Mouse (Mus musculus) CD4-positive helper T cell, adult 2 months (primary cell): ENCODE measurements around the gene Tmem144.

Source experiments
- DNase-seq: peaks from one replicate; pipeline ENCODE4 v3.0.0-alpha.2; 2012; ENCODE audit warnings: low read depth, missing footprints, low spot score

The Tmem144 gene

GRCm38 (mm10) chr3:79864824-79865223 lies 12.3 kb upstream of the Tmem144 start:
- no peak for DNase-seq

DNA sequence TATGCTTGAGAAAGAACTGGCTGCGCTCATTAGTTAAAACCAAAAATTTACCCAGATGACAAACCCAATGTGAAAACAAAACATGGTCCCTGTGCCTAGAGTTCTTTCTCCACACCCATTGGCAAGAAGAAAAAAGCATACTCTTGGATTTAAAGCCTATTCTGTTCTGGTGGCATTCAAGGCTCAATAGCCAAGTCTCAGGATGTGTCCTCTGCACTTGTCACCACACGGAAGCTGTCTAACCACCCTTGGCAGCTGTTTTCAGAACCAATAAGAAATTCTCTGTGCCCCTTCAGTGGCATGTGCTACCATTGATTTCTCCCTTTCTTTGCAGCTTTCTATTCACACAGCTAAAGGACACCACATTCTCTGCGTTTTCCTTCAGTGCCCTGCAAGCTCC lies 5.6 kb upstream of the Tmem144 start:
- no peak for DNase-seq

DNA sequence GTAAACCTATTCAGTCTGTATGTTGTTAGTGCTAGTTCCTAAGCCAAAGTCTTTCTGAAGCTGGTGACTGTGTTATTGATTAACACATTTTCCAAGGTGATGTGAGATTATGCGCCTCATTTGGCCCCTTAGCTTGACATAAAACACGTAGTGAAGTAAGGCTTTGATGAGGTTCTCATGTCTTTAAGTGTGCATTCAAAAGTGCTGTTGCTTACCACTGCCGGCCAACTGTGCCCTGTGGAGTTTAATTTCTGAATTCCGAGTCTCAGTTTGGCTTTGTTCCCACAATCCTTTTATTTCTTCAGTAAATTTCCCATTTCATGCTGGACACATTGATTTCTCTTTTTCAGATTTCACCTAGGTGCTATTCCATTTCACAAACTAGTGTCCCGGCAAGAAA lies 5.2 kb upstream of the Tmem144 start:
- no peak for DNase-seq

DNA sequence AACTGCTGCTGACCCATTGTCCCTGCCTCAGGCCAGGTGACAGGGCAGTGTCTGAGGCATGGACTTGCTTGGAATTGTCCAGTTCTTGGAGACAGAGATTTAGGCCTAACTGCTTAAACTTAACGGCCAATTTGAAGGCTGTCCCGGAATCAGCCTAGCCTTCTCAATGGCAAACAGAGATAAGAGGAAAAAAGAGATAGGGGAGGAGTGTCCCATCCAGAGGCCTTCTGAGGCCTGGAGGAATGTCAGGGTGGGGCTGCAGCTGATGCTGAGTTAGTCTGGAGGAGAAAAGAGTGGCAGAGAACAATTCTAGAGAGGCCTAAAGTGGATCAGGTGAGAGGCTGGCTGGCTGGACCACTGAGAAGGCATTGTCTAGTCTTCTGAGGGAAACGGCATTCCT lies 465 bp downstream of the Tmem144 start:
- no peak for DNase-seq

GRCm38 (mm10) chr3:79850656-79851055 lies 1.9 kb downstream of the Tmem144 start:
- DNase-seq, result no peak

DNA sequence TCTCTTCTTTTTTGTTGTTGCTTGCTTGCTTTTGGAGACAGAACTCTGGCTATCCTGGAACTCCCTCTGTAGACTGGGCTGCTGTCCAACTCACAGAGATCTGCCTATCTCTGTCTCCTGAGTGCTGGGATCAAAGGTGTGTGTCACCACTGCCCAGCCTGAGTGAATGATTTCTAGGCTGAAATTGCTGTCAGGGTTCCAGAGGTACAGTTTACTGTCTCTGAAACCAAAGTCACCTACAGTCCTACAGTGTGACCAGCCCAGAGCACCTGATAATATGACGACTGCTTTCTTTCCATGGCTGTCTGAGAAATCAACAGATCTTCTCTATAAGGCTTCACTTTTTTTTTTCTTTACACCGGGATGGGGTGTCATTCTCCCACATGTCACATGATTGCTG lies 3.0 kb downstream of the Tmem144 start:
- DNase-seq, result no peak

DNA sequence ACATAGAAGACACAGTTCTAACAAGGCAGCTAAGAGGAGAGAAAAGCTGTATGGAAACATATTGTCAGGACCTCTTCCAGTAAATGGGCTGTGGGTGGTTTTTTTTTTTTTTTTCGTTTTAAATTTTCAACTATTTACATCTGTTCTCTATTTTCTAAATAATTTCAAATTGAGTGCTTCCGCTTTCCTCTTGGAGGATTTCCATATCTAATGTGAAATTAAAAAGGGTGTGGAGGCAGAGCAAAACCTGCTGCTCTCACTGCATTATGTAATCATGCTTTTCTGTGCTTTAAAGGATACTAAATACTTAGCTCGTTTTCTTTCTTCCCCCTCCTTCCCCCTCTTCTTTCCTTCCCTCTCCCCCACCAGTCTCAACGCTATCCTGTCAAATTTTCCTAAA lies 3.7 kb downstream of the Tmem144 start:
- DNase-seq, result no peak

- no peak for DNase-seq
These were observed 5.9 kb downstream of the Tmem144 start for GRCm38 (mm10) chr3:79846633-79847032.

DNA sequence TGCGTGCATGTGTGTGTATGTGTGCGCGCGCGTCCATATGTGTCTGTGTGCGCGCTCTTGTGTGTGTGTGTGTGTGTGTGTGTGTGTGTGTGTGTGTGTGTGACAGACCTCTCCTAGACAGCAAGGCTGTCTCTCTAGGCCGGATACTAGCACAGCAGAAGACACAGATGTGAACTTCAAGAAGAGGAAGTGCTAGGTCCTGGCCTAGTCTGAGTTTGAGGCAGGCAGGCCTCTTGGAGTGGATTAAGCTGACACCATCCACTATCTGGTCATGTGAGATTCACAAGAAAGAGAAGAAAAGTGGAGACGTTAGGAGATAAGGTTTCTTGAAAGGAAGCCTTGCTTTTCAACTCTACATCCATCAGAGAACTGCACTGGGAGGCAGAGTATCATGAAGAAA lies 8.6 kb downstream of the Tmem144 start:
- peak; percentile 22 for DNase-seq

GRCm38 (mm10) chr3:79842616-79843016 lies 10.0 kb downstream of the Tmem144 start:
- peak; percentile 83 for DNase-seq

DNA sequence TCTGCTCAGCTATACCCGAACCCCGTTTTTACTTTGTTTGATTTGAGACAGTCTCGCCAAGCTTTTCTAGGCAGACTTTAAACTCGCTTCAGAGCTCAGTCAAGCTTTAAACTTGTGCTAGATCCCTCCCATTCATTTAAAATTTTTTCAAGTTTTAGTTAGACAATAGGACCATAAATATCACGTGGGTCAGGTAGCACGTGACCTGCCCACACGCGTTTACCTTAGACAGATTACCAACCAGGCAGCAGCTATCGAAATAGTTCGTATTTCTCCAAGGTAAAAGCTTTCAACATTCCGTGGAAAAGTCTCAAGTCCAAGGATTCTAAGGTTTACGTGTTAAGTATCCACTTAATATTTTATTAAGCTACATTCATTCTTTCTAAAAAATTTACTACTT lies 10.4 kb downstream of the Tmem144 start:
- peak; percentile 89 for DNase-seq

GRCm38 (mm10) chr3:79841475-79841874 lies 11.1 kb downstream of the Tmem144 start:
- DNase-seq, result no peak

DNA sequence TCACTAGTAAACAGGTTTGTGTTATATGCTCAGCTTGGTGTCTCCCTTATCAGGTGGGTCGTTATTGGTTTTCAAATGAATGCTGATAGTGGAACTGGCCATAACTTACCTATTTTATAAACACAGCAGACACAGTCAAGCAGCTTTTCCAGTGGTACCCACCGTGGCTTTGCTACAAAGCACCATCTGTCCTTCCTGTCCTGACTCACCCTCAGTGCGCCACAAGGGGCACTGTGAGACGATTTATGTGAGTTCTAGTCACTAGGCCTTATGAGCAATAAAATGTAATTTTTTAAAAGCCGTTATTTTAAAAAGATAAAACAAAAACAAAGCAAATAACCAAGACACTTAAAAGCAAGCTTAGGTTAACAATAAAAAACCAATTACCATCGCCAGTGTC lies 13.8 kb downstream of the Tmem144 start:
- DNase-seq, result peak; percentile 8

GRCm38 (mm10) chr3:79829289-79829688 lies 23.3 kb downstream of the Tmem144 start:
- DNase-seq, result no peak

GRCm38 (mm10) chr3:79825067-79825780 lies 27.3 kb downstream of the Tmem144 start:
- DNase-seq, result no peak

- DNase-seq, result no peak
These were observed 29.4 kb downstream of the Tmem144 start for GRCm38 (mm10) chr3:79823176-79823575.

DNA sequence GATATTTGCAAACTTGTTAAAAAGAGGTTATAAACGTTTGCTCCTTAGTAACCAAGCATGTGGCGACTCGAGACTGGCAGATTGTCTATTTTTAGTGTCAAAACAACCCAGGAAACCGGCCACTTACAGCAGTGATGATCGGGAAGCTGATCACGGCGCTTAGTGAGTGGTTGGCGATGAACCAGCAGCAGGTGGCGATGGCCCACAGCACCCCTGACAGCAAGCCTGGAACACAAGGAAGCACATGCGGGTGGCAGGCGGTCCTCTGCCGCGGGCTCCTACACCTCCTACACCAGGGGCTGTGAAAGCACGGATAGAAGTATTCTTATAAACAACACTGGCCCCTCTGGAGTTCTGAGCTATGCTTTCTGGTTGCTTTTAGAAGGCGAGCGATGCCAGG lies 31.4 kb downstream of the Tmem144 start:
- DNase-seq, result no peak

DNA sequence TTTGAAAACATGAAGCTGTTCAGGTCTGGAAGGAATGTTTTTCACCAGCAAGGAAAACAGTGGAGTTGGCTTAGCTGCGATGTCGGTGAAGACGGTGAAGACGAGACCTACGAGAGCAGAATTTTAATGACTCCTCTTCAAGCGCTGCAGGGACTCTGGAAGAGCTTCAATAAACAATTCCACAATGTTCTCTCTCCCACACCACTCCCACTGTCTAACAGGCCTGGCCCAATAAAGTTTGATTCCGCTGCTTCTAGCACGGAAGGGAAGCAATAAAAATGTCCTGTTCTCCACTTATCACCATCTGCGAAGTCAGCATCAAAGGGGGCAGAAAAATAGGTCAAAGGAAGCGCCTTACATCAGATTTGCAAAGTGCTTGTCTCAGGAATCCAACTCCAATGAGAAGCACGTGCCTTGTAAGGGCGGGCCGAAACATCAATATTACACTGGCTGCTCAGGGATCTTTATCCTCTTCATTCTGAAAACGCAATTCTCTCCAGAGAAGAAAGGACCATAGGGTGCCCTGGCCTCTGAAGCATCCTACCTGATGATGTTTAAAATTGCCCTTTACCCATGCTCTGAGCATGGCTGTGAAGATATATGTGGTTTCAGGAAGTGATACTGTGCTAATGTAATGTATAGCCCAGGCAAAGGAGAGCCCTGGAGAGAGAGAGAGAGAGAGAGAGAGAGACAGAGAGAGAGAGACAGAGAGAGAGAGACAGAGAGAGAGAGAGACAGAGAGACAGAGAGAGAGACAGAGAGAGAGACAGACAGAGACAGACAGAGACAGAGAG lies 34.2 kb downstream of the Tmem144 start:
- no peak for DNase-seq

DNA sequence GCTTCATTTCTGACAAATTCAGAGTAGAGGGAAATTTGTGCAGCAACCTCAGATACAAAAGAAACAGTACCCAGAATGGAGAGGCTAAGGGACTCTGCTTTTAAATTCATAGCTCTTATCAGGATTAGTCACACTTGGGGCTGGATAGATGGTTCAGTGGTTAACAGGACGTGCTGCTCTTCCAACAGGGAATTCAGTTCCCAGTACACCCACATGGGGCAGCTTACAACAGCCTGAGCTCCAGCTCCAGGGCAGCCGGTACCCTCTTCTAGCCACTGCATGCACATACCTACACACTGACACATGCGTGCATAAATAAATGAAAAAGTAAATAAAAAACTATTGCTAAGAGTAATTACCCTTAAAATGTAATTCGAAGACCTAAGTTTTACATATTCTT lies 36.3 kb downstream of the Tmem144 start:
- no peak for DNase-seq

DNA sequence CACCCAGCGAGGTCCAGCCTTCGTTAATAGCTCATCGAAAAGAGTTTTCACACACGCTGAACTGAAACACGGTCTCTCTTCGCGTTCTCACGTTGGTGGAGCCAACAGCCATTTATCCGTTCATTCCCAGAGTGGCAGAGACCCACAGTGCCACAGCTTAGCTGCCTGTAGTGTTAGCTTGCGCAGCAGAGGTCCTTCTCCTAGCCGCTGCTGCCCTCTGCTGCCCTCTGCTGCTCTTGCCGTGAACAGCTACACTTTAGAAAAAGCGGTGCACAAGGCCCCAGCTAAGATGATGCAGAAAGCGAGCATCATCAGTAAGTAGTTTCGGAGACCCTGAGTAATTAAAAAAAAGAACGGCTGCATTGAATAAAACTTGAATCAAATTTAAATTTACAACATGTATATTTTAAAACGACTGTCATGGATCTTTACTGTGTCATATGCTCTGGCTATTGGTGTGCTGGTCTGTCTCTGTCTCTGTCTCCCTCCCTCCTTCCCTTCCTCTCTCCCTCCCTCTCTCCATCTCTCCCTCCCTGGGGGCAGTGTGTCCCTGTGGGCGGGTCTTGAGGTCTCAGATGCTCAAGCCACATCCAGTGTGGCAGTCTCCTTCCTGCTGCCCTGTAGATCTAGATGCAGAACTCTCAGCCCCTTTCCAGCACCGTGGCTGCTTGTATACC lies 38.6 kb downstream of the Tmem144 start:
- DNase-seq, result peak; percentile 47

- DNase-seq, result no peak
These were observed 40.5 kb downstream of the Tmem144 start for GRCm38 (mm10) chr3:79812042-79812441.

- DNase-seq, result peak; percentile 11
These were observed 40.9 kb downstream of the Tmem144 start for GRCm38 (mm10) chr3:79811632-79812031.

DNA sequence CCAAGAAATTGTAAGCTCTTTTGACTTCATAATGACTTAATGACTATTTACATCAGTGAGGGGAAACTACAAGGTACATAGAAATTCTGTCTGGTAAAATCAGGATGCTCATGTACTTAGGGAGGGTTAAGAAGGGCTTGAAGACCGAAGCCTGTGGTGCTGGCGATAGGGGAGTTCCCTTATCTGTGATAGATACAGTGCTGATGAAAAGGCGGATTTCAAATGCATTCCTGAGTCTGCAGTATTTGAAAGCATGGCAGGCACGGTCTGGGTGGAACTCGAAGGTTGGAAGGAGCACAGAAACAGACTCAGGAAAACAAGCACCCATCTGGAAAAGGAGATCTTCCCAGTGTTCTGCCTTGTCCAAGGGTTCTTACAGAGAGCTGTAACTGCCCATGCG lies 42.0 kb downstream of the Tmem144 start:
- no peak for DNase-seq
